Mouse (Mus musculus) CH12.LX (cell line): ENCODE measurements around the gene Vti1a. TPM values are rescaled to one million over a fixed set of nuclear protein-coding genes. Genes with fewer than 3 reads are reported as not detected.

Experiments used
- DNase-seq: peaks from one replicate; pipeline ENCODE4 v3.0.0-alpha.2; 2013; ENCODE audit errors: extremely low read depth
- H3K27ac ChIP-seq: 2 replicates; pipeline ENCODE4 v1.5.1; 2012; ENCODE audit warnings: low read depth, mild to moderate bottlenecking, control low read depth, moderate library complexity; ENCODE audit not compliant: insufficient read depth
- H3K27me3 ChIP-seq: replicated peaks from 2 replicates; pipeline ENCODE3; 2012; ENCODE audit warnings: inconsistent platforms
- H3K36me3 ChIP-seq, 2 experiments: replicated peaks in 1 of 2; 2 replicates each; pipeline versions ENCODE3 to v1.6.1; 2012; ENCODE audit warnings: inconsistent platforms in 1 of 2, low read length in 1 of 2, mild to moderate bottlenecking in 1 of 2, mixed read lengths in 1 of 2, moderate library complexity in 1 of 2; ENCODE audit not compliant: control insufficient read depth in 1 of 2, insufficient read depth in 1 of 2
- H3K4me1 ChIP-seq, 2 experiments: 2 replicates each; pipeline ENCODE4 v1.6.1; 2012; ENCODE audit warnings: inconsistent platforms in 1 of 2, moderate library complexity in 1 of 2; ENCODE audit not compliant: insufficient read depth in 2 of 2, control insufficient read depth in 1 of 2
- H3K4me2 ChIP-seq: 2 replicates; pipeline ENCODE4 v1.6.1; 2012; ENCODE audit warnings: low read depth, mild to moderate bottlenecking, control low read depth; ENCODE audit not compliant: poor library complexity, insufficient read depth, severe bottlenecking
- H3K4me3 ChIP-seq, 3 experiments: fragments of 150-350 bp in 1 of 3; sonication (generic) in 1 of 3; replicated peaks in 1 of 3; 2 replicates each; pipeline versions ENCODE3 to v1.5.1; 2011 to 2012; ENCODE audit warnings: low read depth in 2 of 3, low read length in 2 of 3, mild to moderate bottlenecking in 2 of 3, moderate library complexity in 2 of 3, control low read depth in 1 of 3, improper control_type of control experiment in 1 of 3, inconsistent platforms in 1 of 3, mixed read lengths in 1 of 3; ENCODE audit not compliant: poor library complexity in 1 of 3
- H3K79me2 ChIP-seq: replicated peaks from 2 replicates; pipeline ENCODE4 v1.6.1; 2012; ENCODE audit warnings: mild to moderate bottlenecking, moderate library complexity; ENCODE audit not compliant: control insufficient read depth, poor library complexity, insufficient read depth, severe bottlenecking; ENCODE audit errors: extremely low read depth
- H3K9ac ChIP-seq: 2 replicates; pipeline ENCODE4 v1.6.1; 2012; ENCODE audit warnings: low read depth, mild to moderate bottlenecking, control low read depth, moderate library complexity; ENCODE audit not compliant: insufficient read depth
- H3K9me3 ChIP-seq: replicated peaks from 2 replicates; pipeline ENCODE3; 2012; ENCODE audit warnings: low read length, inconsistent platforms, mixed read lengths
- ELF1 ChIP-seq: IDR thresholded peaks from 2 replicates; pipeline ENCODE4 v1.6.1; 2014; ENCODE audit warnings: low read depth, mild to moderate bottlenecking, inconsistent platforms, low read length, improper control_type of control experiment
- GABPA ChIP-seq: IDR thresholded peaks from 2 replicates; pipeline ENCODE4 v1.6.1; 2012; ENCODE audit warnings: low read depth, low read length, improper control_type of control experiment, inconsistent platforms; ENCODE audit not compliant: insufficient replicate concordance
- KAT2A ChIP-seq: IDR thresholded peaks from 2 replicates; pipeline ENCODE4 v1.6.1; 2012; ENCODE audit warnings: low read length, improper control_type of control experiment, inconsistent platforms; ENCODE audit not compliant: insufficient replicate concordance
- MAX ChIP-seq: IDR thresholded peaks from 2 replicates; pipeline ENCODE4 v1.6.1; 2011; ENCODE audit warnings: low read length, improper control_type of control experiment
- MAZ ChIP-seq: IDR thresholded peaks from 2 replicates; pipeline ENCODE4 v1.6.1; 2012; ENCODE audit warnings: low read depth, mild to moderate bottlenecking, inconsistent platforms, low read length, improper control_type of control experiment, moderate library complexity
- MXI1 ChIP-seq: IDR thresholded peaks from 2 replicates; pipeline ENCODE4 v1.6.1; 2011; ENCODE audit warnings: mild to moderate bottlenecking, low read depth, low read length, improper control_type of control experiment
- NELFE ChIP-seq: IDR thresholded peaks from 2 replicates; pipeline ENCODE4 v1.6.1; 2011; ENCODE audit warnings: low read depth, low read length, improper control_type of control experiment
- NRF1 ChIP-seq: IDR thresholded peaks from 2 replicates; pipeline ENCODE4 v1.6.1; 2014; ENCODE audit warnings: low read depth, mild to moderate bottlenecking, inconsistent platforms, low read length, improper control_type of control experiment, moderate library complexity
- RAD21 ChIP-seq: IDR thresholded peaks from 2 replicates; pipeline ENCODE4 v1.6.1; 2011; ENCODE audit warnings: low read depth, mild to moderate bottlenecking, low read length, improper control_type of control experiment, moderate library complexity
- RCOR1 ChIP-seq: conservative IDR thresholded peaks from 2 replicates; pipeline ENCODE4 v1.6.1; 2012; ENCODE audit warnings: low read depth, mild to moderate bottlenecking, inconsistent platforms, low read length, improper control_type of control experiment
- SMC3 ChIP-seq: IDR thresholded peaks from 2 replicates; pipeline ENCODE4 v1.6.1; 2011; ENCODE audit warnings: low read depth, low read length, improper control_type of control experiment
- ZKSCAN1 ChIP-seq: IDR thresholded peaks from 2 replicates; pipeline ENCODE4 v1.6.1; 2012; ENCODE audit warnings: low read depth, inconsistent platforms, low read length, improper control_type of control experiment, borderline replicate concordance
- dilution Hi-C: fragments of 300-500 bp; cut with MboI; formaldehyde crosslinking; loops from 2 replicates; pipeline ENCODE4 v1.14.3; 2020; ENCODE audit warnings: low sequenced_read_pairs; ENCODE audit not compliant: extremely low pct_unique_long_range_greater_than_20kb, extremely low pct_ligation_motif_present
- in situ Hi-C: fragments of 300-500 bp; cut with MboI; formaldehyde crosslinking; loops from 3 replicates; pipeline ENCODE4 v1.14.3; 2019; ENCODE audit warnings: low sequenced_read_pairs, low pct_ligation_motif_present, low pct_unique_long_range_greater_than_20kb, mixed read lengths
- polyA plus RNA-seq: library from polyadenylated mRNA; unstranded; fragments of >175 nt; gene quantifications from 2 replicates; pipeline ENCODE4 v1.2.1, GENCODE M21; 2012; ENCODE audit warnings: low read depth; ENCODE audit not compliant: insufficient read length
- total RNA-seq, 2 experiments: library from RNA; depleted of rRNA; stranded (reverse); fragments of 300-350 nt in 1 of 2; fragments of >200 nt in 1 of 2; gene quantifications; 2 replicates each; pipeline ENCODE4 v1.2.3; 2012 to 2014

The Vti1a gene
- total and polyA plus RNA-seq, 3 experiments: 22.3 to 27.6 (median 23.5) TPM

DNA sequence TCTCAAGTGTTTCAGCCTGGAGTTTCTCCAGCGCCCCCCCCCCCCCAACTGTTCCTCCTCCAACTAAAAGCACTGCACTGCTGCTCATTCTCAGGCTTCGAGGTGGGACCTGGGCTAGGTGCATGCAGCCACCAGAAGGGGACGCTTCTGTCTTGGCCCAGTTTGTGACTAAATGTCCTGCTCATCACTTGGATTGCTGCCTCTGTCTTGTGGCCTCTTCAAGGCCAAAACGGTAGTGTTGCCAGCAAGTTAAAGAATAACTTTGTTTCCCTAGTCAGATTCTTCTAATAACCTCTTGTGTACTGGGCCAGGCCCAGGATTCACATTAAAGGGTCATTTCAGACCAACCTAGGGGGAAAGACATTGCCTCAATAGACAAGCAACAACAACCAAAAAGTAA is 187.7 kb downstream of the Vti1a start:
- Histone ChIP-seq H3K4me2 (no peak overlapping the region), H3K9me3 (no peaks in the 10 kb centered on the region), H3K9ac (no peak overlapping the region), H3K36me3 (peaks cover 18 to 58% of the 10 kb centered on the region in 2 experiments), H3K27ac (no peak overlapping the region), H3K4me3 (no peak overlapping the region)
- in situ Hi-C loops: no loop called here
- dilution Hi-C loops: no loop called here
- no peak for DNase-seq
- TF ChIP-seq MXI1 (no peak), GABPA (no peak), SMC3 (no peak), NRF1 (no peak), ZKSCAN1 (no peak), NELFE (no peak)
- TF ChIP-seq, all 38 proteins: peak for 0
- no peaks in the 10 kb centered on the region for H3K79me2 ChIP-seq
- peaks cover 0 to 9% of the 10 kb centered on the region in 2 experiments; a peak in 1 of 4 replicates for H3K4me1 ChIP-seq
- no peaks in the 10 kb centered on the region for H3K27me3 ChIP-seq

DNA sequence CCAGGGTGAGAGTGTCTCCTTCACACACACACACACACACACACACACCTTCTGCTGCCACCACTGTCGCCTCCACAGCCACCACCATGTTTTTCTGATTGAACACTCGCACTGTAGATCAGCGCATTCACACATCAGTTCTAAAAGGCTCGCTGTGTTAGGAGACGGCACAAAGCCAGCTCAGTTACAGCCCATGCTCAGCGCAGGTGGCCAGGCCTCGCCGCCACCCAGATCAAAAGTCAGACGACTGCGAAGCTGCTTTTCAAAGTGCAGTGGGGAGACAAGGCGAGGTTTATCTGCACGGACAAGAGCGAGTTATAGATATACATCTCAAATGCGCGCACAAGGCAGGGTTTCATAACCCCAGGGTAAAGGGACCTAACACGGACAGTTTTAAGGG is 191.7 kb downstream of the Vti1a start:
- DNase-seq: no peak
- Histone ChIP-seq H3K9ac (no peak overlapping the region), H3K79me2 (no peaks in the 10 kb centered on the region), H3K36me3 (peaks cover 14 to 45% of the 10 kb centered on the region in 2 experiments), H3K4me2 (no peak overlapping the region), H3K4me3 (no peak overlapping the region), H3K27me3 (no peaks in the 10 kb centered on the region), H3K9me3 (no peaks in the 10 kb centered on the region), H3K27ac (no peak overlapping the region), H3K4me1 (no peaks in the 10 kb centered on the region)
- in situ Hi-C loops: no loop called here
- dilution Hi-C loops: no loop called here
- TF ChIP-seq MAX (no peak), RCOR1 (no peak), RAD21 (no peak)

DNA sequence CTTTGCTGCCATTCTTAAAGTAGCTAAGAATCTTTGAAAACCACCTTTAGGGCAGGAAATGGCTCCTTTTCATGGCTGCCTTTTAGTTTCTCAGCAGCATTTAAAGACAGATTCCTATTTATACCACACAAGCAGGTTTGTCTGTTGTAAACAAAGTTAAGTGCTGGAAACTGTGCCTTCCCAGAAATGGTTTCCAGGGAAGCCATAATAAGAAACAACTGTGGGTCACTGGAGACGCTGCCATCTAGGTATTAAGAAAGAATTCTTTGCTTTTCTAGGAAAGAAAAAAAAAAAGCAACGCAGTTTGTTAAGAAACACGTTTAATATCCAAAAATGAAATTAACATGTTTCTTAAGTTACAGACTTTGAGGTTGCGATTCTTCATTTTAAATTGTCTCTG is 192.1 kb downstream of the Vti1a start:
- TF ChIP-seq KAT2A: no peak
- TF ChIP-seq NELFE: no peak
- no peak for TF ChIP-seq MAZ
- TF ChIP-seq ELF1: no peak
- TF ChIP-seq, all 38 proteins: peak for 0
- no peak overlapping the region for H3K4me3 ChIP-seq
- H3K79me2 ChIP-seq: no peaks in the 10 kb centered on the region
- no peak overlapping the region for H3K4me2 ChIP-seq
- in situ Hi-C loops: no loop called here
- H3K4me1 ChIP-seq: no peaks in the 10 kb centered on the region
- H3K36me3 ChIP-seq: peaks cover 12 to 42% of the 10 kb centered on the region in 2 experiments
- H3K27ac ChIP-seq: no peak overlapping the region
- H3K27me3 ChIP-seq: no peaks in the 10 kb centered on the region
- H3K9me3 ChIP-seq: no peaks in the 10 kb centered on the region
- no peak overlapping the region for H3K9ac ChIP-seq
- no peak for DNase-seq
- dilution Hi-C loops: no loop called here
